Mouse (Mus musculus): ENCODE data around the gene Zfp541. TPM values are rescaled to one million over a fixed set of nuclear protein-coding genes. Genes with fewer than 3 reads are reported as not detected.

Zfp541 gene
- total RNA-seq, 2 experiments from 2014 or later, result not detected

DNA sequence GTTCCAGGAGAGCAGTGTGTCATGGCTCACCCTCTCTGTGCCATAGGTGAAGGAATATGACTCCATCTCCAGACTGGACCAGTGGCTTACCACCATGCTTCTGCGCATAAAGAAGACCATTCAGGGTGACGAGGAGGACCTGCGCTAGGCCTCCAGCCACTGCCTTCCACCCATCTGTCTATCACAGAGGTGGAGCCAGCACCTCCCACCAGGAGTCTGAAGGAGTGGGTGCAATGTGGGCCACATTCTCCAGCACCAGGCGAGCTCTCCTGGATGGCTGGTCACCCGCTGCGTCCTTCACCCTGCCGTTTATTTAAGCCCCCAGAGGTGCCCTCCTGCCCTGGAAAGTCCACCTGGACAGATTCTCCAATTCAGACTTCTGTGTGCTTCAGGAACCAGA lies 54.8 kb downstream of the Zfp541 start:
- no peak for ATAC-seq (replicated peaks; ENCODE audit: low FRiP score, poor library complexity, severe bottlenecking)

- ATAC-seq (replicated peaks; ENCODE audit: low FRiP score, poor library complexity, severe bottlenecking), result no peak
Observed at GRCm38 (mm10) chr7:16117100-16117499, 55.5 kb downstream of the Zfp541 start.

DNA sequence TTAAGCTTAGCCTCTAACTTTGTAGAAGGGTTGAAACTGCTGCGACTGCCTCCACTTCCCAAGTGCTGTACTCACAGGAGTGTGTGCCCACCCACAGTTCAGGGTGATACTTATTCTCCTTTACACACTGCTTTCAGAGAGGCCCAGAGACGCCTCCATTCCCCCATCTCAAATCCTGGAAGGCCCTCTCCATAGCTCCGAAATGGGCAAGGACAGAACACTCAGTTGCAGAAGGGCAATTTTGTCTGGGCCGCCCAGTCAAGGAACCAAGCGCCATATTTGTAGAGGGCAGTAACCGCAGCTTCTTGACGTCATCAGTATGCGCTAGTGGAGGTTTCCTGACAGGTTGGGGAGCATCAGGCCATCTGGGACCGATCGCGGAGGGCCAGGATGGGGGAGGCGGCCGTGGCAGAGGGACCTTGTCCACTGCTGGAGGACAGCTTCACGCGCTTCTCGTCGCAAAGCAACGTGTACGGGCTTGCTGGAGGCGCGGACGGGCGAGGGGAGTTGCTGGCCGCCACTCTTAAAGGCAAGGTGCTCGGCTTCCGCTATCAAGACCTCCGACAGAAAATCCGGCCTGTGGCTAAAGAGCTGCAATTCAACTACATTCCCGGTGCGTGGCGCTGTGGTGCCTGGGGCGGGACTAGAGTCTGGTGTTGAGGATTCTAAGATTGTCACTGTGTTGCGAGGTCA lies 58.1 kb downstream of the Zfp541 start, which contains the start of gene Kptn:
TSS of gene Kptn (plus strand) at position 327 of the 693 bp plus-strand sequence.
- peak; percentile 81 for ATAC-seq (replicated peaks; ENCODE audit: low FRiP score, poor library complexity, severe bottlenecking)

DNA sequence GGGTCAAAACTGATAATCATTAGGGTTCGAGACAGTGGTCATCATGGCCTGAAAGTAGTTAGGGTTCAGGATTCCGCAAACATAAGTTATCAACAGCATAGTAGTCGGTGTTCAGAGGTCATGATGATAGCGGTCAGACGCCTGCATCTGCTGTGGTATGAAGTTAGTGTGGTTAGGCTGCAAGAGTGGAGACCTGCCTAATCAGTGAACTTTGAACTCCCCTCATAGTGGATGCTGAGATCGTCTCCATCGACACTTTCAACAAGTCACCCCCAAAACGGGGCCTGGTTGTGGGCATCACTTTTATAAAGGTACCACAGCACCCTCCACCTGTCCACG lies 58.6 kb downstream of the Zfp541 start:
- ATAC-seq (replicated peaks; ENCODE audit: low FRiP score, poor library complexity, severe bottlenecking), result no peak

GRCm38 (mm10) chr7:16125829-16126228 lies 64.2 kb downstream of the Zfp541 start:
- no peak for ATAC-seq (replicated peaks; ENCODE audit: low FRiP score, poor library complexity, severe bottlenecking)

DNA sequence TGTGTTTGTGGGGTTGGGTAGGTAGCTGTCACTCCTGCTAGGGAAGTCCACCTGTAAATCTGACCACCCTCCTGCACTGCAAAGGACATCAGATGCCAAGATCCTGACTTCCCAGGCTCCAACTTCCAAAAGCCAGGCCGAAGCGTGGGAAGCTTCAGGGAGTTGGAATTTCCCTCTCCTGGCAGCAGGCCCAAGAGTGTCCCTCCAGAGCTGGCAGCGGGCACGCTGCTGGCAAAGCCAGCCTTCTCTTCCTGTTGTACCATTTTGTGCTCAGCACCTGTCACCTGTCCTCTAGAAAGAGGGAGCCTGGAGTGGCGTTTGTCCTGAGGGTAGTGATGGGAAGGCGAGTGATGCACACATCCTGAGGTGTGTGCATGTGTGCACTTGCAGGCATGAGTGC lies 66.7 kb downstream of the Zfp541 start:
- no peak for ATAC-seq (replicated peaks; ENCODE audit: low FRiP score, poor library complexity, severe bottlenecking)

DNA sequence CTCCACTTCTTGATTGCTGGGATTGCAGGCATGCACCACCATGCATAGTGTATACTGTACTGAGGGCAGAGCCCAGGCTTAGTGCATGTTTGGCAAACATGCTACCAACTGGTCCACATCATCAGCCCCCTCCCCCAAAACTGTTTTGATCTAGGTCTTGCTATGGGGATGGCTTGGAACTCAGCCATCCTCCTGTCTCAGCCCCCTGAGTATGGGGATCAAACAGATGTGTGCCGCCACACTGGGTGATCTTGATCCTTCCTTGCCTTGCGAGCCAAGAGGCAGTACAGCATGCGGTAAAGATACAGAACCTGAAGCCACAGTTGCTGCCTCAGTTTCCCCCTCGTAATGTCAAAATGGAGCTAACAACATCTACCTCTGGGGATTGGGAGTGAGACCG lies 67.3 kb downstream of the Zfp541 start:
- ATAC-seq (replicated peaks; ENCODE audit: low FRiP score, poor library complexity, severe bottlenecking), result no peak

DNA sequence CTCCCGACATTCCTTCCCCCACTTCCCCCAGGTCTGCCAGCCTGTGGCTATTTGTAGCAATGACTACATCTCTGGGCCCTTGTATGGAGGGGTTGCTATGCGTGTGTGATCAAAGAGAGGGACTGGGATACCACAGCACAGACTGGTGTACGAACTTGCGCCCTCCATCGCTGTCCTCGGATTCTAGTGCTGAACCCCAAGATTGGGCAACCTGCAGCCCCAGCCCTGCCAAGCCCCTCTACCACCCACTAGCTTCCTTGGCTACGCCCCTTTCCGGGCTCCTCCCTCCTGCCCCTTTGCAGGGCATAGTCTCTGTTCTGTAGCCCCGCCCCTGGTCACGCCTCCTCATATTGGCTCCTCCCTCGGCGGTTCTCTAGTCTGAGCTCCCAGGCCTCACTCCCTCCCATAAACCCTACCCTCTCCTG lies 67.8 kb downstream of the Zfp541 start, which contains the start of gene Slc8a2:
TSS of gene Slc8a2 (plus strand) at position 406 of the 425 bp plus-strand sequence.
- peak; percentile 52; the same call in 1 of the 2 replicates for ATAC-seq (replicated peaks; ENCODE audit: low FRiP score, poor library complexity, severe bottlenecking)

GRCm38 (mm10) chr7:16129846-16130691 lies 68.5 kb downstream of the Zfp541 start:
- ATAC-seq (replicated peaks; ENCODE audit: low FRiP score, poor library complexity, severe bottlenecking), result no peak

DNA sequence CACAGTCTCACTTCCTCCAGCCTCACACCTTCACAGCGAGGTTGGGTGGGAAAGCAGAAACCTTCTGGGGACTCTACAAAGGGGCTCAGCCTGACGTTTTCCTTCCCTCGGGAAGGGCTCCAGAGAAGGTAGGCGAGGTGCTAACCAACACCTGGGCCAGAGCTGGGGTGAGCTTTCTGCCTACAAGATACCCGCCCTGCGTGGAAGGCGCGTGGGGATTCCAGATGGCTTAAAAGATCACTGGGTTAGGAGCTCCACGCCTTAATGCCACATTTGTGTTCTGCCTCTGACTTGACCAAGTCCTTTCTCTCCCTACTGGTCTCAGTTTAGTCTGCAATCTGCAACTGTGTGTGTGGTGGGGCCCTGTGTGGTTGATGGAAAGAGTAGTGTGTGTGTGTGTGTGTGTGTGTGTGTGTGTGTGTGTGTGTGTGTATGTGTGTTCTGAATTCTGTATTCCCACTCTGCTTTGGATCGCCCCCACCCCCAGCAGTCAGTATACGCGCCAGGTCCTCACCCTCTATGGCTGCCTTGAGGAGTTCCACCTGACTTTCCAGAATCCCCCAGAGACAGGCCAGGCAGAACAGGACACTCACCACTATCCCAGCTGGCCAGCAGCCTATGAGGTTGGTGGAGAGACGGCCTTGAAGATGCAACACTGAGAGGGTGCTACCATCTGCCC lies 69.5 kb downstream of the Zfp541 start:
- ATAC-seq (replicated peaks; ENCODE audit: low FRiP score, poor library complexity, severe bottlenecking), result no peak

DNA sequence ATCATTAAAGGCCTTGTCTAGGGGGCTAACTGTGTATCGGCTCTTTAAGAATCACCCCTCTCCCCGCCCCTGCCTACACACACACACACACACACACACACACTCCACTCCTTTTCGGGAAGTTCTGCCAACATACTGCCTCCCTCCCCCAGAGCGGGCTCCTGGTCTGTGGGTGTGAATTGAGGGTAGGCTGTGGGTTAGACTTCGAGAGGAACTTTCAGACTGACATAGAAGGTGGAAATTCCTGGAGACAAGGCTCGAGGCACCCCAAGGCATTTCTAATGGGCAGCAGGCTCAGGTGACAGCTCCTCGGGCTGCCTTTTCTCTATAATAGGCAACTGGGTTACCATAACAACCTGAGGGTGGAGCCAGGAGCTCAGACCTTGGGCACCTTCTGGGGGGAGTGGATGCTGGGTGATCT lies 70.6 kb downstream of the Zfp541 start:
- ATAC-seq (replicated peaks; ENCODE audit: low FRiP score, poor library complexity, severe bottlenecking), result no peak

DNA sequence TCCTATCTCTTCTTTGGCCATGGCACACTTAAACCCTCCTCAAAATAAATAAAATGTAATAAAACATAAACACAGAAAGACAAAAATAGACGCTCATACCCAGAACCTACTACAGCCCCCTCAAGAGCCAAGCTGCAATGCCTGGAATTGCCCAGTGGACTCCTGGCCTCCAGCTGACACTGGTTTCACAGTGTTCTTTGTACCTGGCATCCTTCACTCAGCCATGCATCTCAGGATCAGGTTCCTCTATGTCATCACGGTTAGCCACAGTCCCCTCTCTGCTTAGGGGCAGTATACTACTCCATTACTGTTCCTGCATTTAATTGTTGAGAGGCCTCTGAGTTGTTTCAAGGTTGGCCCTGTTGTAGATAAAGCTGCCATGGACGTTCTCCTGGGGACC lies 71.3 kb downstream of the Zfp541 start:
- ATAC-seq (replicated peaks; ENCODE audit: low FRiP score, poor library complexity, severe bottlenecking), result no peak

DNA sequence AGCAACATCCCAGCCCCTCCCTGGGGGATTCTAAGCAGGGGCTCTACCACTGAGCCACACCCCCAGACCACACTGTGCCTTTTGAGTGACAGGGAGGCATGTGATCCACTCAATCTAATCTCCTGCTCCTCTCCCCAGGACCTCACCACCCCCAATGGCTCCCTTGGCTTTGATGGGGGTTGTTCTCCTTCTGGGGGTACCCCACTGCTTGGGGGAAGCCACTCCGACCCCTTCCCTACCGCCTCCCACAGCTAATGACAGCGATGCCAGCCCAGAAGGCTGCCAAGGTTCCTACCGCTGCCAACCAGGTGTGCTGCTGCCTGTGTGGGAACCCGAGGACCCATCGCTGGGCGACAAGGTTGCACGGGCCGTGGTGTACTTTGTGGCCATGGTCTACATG lies 72.1 kb downstream of the Zfp541 start:
- ATAC-seq (replicated peaks; ENCODE audit: low FRiP score, poor library complexity, severe bottlenecking), result no peak

DNA sequence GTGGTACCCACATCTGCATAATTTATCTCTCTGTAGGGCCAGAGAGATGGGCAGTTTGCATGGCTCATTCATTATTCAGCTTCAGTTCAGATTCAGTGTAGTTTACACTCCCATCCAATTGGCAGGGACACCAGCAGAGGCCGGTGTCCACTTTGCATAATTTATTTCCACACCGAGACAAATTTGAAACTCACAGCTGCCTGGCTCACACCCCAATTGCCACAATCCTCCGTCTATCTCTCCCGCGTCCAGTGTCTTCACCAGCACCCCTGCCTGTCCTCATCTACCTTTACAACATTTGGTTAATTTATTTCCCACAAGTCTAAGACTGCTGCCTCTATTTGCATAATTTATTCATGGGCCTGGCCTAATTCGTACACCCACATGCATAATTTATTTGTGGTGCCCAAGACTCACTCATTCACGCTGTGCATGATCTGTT lies 73.4 kb downstream of the Zfp541 start:
- ATAC-seq (replicated peaks; ENCODE audit: low FRiP score, poor library complexity, severe bottlenecking), result no peak

Other genes starting within 250 kb of the Zfp541 start
- gene Obox6, start 222.1 kb upstream of the Zfp541 start, total RNA-seq (2015; ENCODE audit: low replicate concordance), result not detected in 2 replicates
- gene Obox6, start 222.1 kb upstream of the Zfp541 start, total RNA-seq (2017; ENCODE audit: low replicate concordance), result not detected in 2 replicates
- gene Crx, start 181.8 kb upstream of the Zfp541 start, total RNA-seq (2015; ENCODE audit: low replicate concordance), result not detected in 2 replicates
- gene Crx, start 181.8 kb upstream of the Zfp541 start, total RNA-seq (2017; ENCODE audit: low replicate concordance), result not detected in 2 replicates
- not detected in 2 replicates for gene Crxos, start 179.2 kb upstream of the Zfp541 start, total RNA-seq (2015; ENCODE audit: low replicate concordance)
- not detected in 2 replicates for gene Crxos, start 179.2 kb upstream of the Zfp541 start, total RNA-seq (2017; ENCODE audit: low replicate concordance)
- gene Selenow, start 139.4 kb upstream of the Zfp541 start, total RNA-seq (2015; ENCODE audit: low replicate concordance), result 36.8 and 50.1 TPM in 2 replicates
- gene Selenow, start 139.4 kb upstream of the Zfp541 start, total RNA-seq (2017; ENCODE audit: low replicate concordance), result 7.5 and 11.2 TPM in 2 replicates
- gene Nop53, start 115.7 kb upstream of the Zfp541 start, total RNA-seq (2015; ENCODE audit: low replicate concordance), result 14.6 and 17.3 TPM in 2 replicates
- 60.2 and 75.8 TPM in 2 replicates for gene Nop53, start 115.7 kb upstream of the Zfp541 start, total RNA-seq (2017; ENCODE audit: low replicate concordance)
- 0.21 and 0.58 TPM in 2 replicates for gene Ehd2, start 94.2 kb upstream of the Zfp541 start, total RNA-seq (2015; ENCODE audit: low replicate concordance)
- gene Ehd2, start 94.2 kb upstream of the Zfp541 start, total RNA-seq (2017; ENCODE audit: low replicate concordance), result 0.09 and 0.14 TPM in 2 replicates
- 6.5 and 20.9 TPM in 2 replicates for gene Bicra, start 13.9 kb upstream of the Zfp541 start, total RNA-seq (2015; ENCODE audit: low replicate concordance)
- 0.14 and 2.2 TPM in 2 replicates for gene Bicra, start 13.9 kb upstream of the Zfp541 start, total RNA-seq (2017; ENCODE audit: low replicate concordance)
- 106 and 149 TPM in 2 replicates for gene Napa, start 36.6 kb downstream of the Zfp541 start, total RNA-seq (2015; ENCODE audit: low replicate concordance)
- 82.2 and 96.3 TPM in 2 replicates for gene Napa, start 36.6 kb downstream of the Zfp541 start, total RNA-seq (2017; ENCODE audit: low replicate concordance)
- 2.3 and 2.5 TPM in 2 replicates for gene Kptn, start 58.1 kb downstream of the Zfp541 start, total RNA-seq (2015; ENCODE audit: low replicate concordance)
- gene Kptn, start 58.1 kb downstream of the Zfp541 start, total RNA-seq (2017; ENCODE audit: low replicate concordance), result 3.3 and 12.5 TPM in 2 replicates
- gene Slc8a2, start 68.0 kb downstream of the Zfp541 start, total RNA-seq (2015; ENCODE audit: low replicate concordance), result not detected in 2 replicates
- not detected in 2 replicates for gene Slc8a2, start 68.0 kb downstream of the Zfp541 start, total RNA-seq (2017; ENCODE audit: low replicate concordance)
- gene Meis3, start 113.3 kb downstream of the Zfp541 start, total RNA-seq (2015; ENCODE audit: low replicate concordance), result not detected in 2 replicates
- 0.28 and 1.7 TPM in 2 replicates for gene Meis3, start 113.3 kb downstream of the Zfp541 start, total RNA-seq (2017; ENCODE audit: low replicate concordance)
- gene Dhx34, start 160.2 kb downstream of the Zfp541 start, total RNA-seq (2015; ENCODE audit: low replicate concordance), result 1.5 and 13.1 TPM in 2 replicates
- gene Dhx34, start 160.2 kb downstream of the Zfp541 start, total RNA-seq (2017; ENCODE audit: low replicate concordance), result 1.0 and 3.1 TPM in 2 replicates
- gene C5ar2, start 182.3 kb downstream of the Zfp541 start, total RNA-seq (2015; ENCODE audit: low replicate concordance), result 3.3 and 6.3 TPM in 2 replicates
- gene C5ar2, start 182.3 kb downstream of the Zfp541 start, total RNA-seq (2017; ENCODE audit: low replicate concordance), result 1.7 and 3.1 TPM in 2 replicates
- 7.7 and 15.7 TPM in 2 replicates for gene C5ar1, start 197.7 kb downstream of the Zfp541 start, total RNA-seq (2015; ENCODE audit: low replicate concordance)
- 2.6 and 7.1 TPM in 2 replicates for gene C5ar1, start 197.7 kb downstream of the Zfp541 start, total RNA-seq (2017; ENCODE audit: low replicate concordance)
- not detected in 2 replicates for gene Inafm1, start 211.8 kb downstream of the Zfp541 start, total RNA-seq (2015; ENCODE audit: low replicate concordance)
- gene Inafm1, start 211.8 kb downstream of the Zfp541 start, total RNA-seq (2017; ENCODE audit: low replicate concordance), result 2.0 and 4.3 TPM in 2 replicates
- gene Ccdc9, start 225.0 kb downstream of the Zfp541 start, total RNA-seq (2015; ENCODE audit: low replicate concordance), result 2.5 and 9.4 TPM in 2 replicates
- gene Ccdc9, start 225.0 kb downstream of the Zfp541 start, total RNA-seq (2017; ENCODE audit: low replicate concordance), result 17.7 and 30.0 TPM in 2 replicates
- gene Bbc3, start 246.6 kb downstream of the Zfp541 start, total RNA-seq (2015; ENCODE audit: low replicate concordance), result 2.3 TPM in 1 of 2 replicates, not detected in the other
- gene Bbc3, start 246.6 kb downstream of the Zfp541 start, total RNA-seq (2017; ENCODE audit: low replicate concordance), result 1.5 and 7.5 TPM in 2 replicates

Measured in erythroblast, adult 5-6 weeks (primary cell).